Mouse (Mus musculus): ENCODE measurements around the gene Oit3. TPM values are rescaled to one million over a fixed set of nuclear protein-coding genes. Genes with fewer than 3 reads are reported as not detected.
"Not testable (repeated sequence)": the region's sequence is repeated elsewhere in the genome, so short reads cannot be mapped to it uniquely, and the experiment has no call there.

Oit3 gene
- polyA plus RNA-seq, 1 experiment from 2014 or later = 0.67 TPM

DNA sequence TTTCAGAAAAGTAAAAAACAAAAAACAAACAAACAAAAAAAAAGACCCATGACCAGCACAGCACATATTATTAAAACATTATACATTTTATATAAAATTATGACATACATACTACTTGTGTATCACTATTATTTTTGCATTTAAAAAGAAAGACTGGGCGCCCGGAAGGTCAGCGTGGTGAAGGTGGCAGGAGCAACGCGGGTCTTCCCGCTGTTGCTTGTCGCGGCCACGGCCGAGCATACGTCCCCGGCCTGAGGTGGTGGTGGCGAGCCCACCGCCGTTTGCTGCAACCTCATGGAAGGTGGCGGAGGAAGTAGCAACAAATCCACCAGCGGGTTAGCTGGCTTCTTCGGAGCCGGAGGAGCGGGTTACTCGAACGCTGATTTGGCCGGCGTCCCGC lies 46.1 kb downstream of the Oit3 start, which contains the start of gene Gm10273:
TSS of gene Gm10273 (plus strand) at position 172 of the 400 bp plus-strand sequence.
- not testable (repeated sequence) for H3K9ac ChIP-seq; ATAC-seq (ENCODE audit: insufficient number of reproducible peaks, insufficient read depth, low FRiP score, low TSS enrichment, low read depth); H3K27me3 ChIP-seq; H3K4me1 ChIP-seq; H3K36me3 ChIP-seq; H3K9me3 ChIP-seq; H3K4me3 ChIP-seq; H3K4me2 ChIP-seq; H3K27ac ChIP-seq
- 95% methylated on average over 12 of the region's 25 CpGs for WGBS

GRCm38 (mm10) chr10:59391907-59392306 lies 49.7 kb downstream of the Oit3 start:
- WGBS = 73% methylated on average over 4 of the region's 4 CpGs
- H3K4me1 ChIP-seq = no peaks in the 10 kb centered on the region

DNA sequence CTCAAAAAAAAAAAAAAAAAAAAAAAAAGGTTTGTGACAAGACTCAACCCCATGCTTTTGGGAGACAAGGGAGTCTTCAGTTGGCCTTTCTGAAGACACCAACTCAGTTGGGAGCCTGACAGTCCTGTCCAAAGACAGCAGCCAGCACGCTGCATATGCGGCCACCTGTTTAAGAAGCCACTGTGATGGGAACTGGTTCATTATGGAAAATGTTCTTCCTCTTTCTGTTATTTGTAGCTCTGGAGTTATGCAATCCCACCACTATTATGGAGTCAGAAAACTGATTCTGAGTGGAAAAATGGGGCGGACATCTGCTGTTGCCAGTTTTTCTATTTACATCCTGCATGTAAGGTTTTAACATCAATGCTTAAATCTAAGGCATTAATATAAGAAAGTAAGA lies 51.9 kb downstream of the Oit3 start:
- ATAC-seq (ENCODE audit: insufficient number of reproducible peaks, insufficient read depth, low FRiP score, low TSS enrichment, low read depth) = no peak
- 97% methylated on average over 3 of the region's 3 CpGs for WGBS
- no peak overlapping the region for H3K4me2 ChIP-seq
- no peaks in the 10 kb centered on the region for H3K36me3 ChIP-seq
- peaks cover 14% of the 10 kb centered on the region for H3K9me3 ChIP-seq
- no peaks in the 10 kb centered on the region for H3K27me3 ChIP-seq
- H3K4me3 ChIP-seq = no peak overlapping the region
- no peak overlapping the region for H3K27ac ChIP-seq
- no peaks in the 10 kb centered on the region for H3K4me1 ChIP-seq
- no peak overlapping the region for H3K9ac ChIP-seq

More at GRCm38 (mm10) chr10:59391907-59392306, 49.7 kb downstream of the Oit3 start:
- Histone ChIP-seq H3K27ac (no peak overlapping the region), H3K9ac (no peak overlapping the region), H3K36me3 (no peaks in the 10 kb centered on the region), H3K4me2 (no peak overlapping the region), H3K27me3 (no peaks in the 10 kb centered on the region), H3K4me3 (no peak overlapping the region), H3K9me3 (peaks cover 14% of the 10 kb centered on the region)
- ATAC-seq (ENCODE audit: insufficient number of reproducible peaks, insufficient read depth, low FRiP score, low TSS enrichment, low read depth) = no peak

- WGBS = 90% methylated on average over 8 of the region's 8 CpGs
- H3K36me3 ChIP-seq = no peaks in the 10 kb centered on the region
- no peak for ATAC-seq (ENCODE audit: insufficient number of reproducible peaks, insufficient read depth, low FRiP score, low TSS enrichment, low read depth)
These were observed 54.6 kb downstream of the Oit3 start for GRCm38 (mm10) chr10:59386951-59387350.

DNA sequence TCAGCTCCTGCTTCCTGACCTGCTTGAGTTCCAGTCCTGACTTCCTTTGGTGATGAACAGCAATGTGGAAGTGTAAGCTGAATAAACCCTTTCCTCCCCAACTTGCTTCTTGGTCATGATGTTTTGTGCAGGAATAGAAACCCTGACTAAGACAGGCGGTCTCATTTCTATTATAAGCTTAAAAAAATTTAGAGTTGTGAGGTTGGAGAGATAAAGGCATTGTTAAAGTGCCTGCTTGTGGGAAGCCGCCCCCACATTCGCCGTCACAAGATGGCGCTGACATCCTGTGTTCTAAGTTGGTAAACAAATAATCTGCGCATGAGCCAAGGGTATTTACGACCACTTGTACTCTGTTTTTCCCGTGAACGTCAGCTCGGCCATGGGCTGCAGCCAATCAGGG lies 60.0 kb downstream of the Oit3 start:
- H3K4me2 ChIP-seq; H3K4me1 ChIP-seq; H3K36me3 ChIP-seq; H3K4me3 ChIP-seq; H3K9me3 ChIP-seq; H3K9ac ChIP-seq; H3K27ac ChIP-seq; ATAC-seq (ENCODE audit: insufficient number of reproducible peaks, insufficient read depth, low FRiP score, low TSS enrichment, low read depth); H3K27me3 ChIP-seq: not testable (repeated sequence)
- 85% methylated on average over 7 of the region's 10 CpGs for WGBS

More at GRCm38 (mm10) chr10:59386951-59387350, 54.6 kb downstream of the Oit3 start:
- Histone ChIP-seq H3K4me2 (no peak overlapping the region), H3K4me3 (no peak overlapping the region), H3K9me3 (peaks cover 14% of the 10 kb centered on the region), H3K4me1 (no peaks in the 10 kb centered on the region), H3K27ac (no peak overlapping the region), H3K27me3 (no peaks in the 10 kb centered on the region), H3K9ac (no peak overlapping the region)

- ATAC-seq (ENCODE audit: insufficient number of reproducible peaks, insufficient read depth, low FRiP score, low TSS enrichment, low read depth) = 0 out of 2 replicates have a peak, but pooled peaks have one; percentile 20
- Histone ChIP-seq H3K4me2 (no peak overlapping the region), H3K36me3 (no peaks in the 10 kb centered on the region), H3K27me3 (no peaks in the 10 kb centered on the region), H3K9me3 (no peaks in the 10 kb centered on the region), H3K4me3 (no peak overlapping the region), H3K9ac (no peak overlapping the region), H3K4me1 (peaks cover 2% of the 10 kb centered on the region; the same call in 1 of the 2 replicates), H3K27ac (no peak overlapping the region)
- WGBS = 51% methylated on average over 2 of the region's 2 CpGs
These were observed 61.2 kb downstream of the Oit3 start for GRCm38 (mm10) chr10:59380411-59380821.

DNA sequence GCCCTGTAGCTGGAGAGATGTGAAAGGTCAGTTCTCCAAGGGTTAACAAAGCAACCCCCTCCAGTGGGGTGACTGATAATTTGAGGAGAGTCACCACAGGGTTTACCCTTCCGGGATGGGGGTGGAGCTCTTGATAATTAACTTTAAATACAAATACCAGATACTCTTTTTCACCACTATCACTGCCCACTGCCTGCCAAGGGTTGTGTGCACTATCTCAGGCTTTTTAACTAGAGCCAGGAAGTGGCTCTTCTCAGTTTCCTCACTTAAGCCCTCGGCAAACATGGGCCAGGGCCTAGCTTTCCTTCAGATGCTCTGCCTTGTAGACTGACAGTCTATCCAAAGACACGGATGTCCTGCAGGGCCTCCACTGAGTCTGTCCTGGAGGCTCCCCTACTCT lies 61.7 kb downstream of the Oit3 start:
- Histone ChIP-seq H3K4me1 (peaks cover 2% of the 10 kb centered on the region; the same call in 1 of the 2 replicates), H3K27me3 (no peaks in the 10 kb centered on the region), H3K4me3 (no peak overlapping the region), H3K4me2 (no peak overlapping the region), H3K36me3 (0 out of 2 replicates have a peak, but pooled peaks cover 1% of the 10 kb centered on the region), H3K9ac (no peak overlapping the region), H3K9me3 (no peaks in the 10 kb centered on the region), H3K27ac (no peak overlapping the region)
- no peak for ATAC-seq (ENCODE audit: insufficient number of reproducible peaks, insufficient read depth, low FRiP score, low TSS enrichment, low read depth)
- 33% methylated on average over 3 of the region's 3 CpGs for WGBS

DNA sequence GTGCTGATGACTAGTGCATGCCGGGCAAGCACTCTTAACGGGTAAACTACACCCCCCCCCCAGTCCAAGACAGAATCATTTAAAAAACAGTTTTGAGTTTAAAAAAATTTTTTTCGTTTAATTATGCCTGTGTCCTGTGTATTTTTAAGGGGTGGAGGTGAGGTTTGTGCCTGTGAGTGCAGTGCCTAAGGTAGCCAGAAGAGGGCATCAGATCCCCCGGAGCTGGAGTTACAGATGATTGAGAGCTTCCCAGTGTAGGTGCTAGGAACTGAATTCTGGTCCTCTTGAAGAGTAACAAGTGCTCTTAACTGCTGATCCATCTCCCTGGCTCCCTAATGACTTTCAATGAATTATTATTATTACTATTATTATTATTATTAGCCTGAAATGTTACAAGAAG lies 62.9 kb downstream of the Oit3 start:
- 93% methylated on average over 4 of the region's 4 CpGs for WGBS
- no peak overlapping the region for H3K4me2 ChIP-seq
- no peak for ATAC-seq (ENCODE audit: insufficient number of reproducible peaks, insufficient read depth, low FRiP score, low TSS enrichment, low read depth)
- H3K27me3 ChIP-seq = no peaks in the 10 kb centered on the region
- H3K4me1 ChIP-seq = peaks cover 2% of the 10 kb centered on the region; the same call in 1 of the 2 replicates
- H3K27ac ChIP-seq = no peak overlapping the region
- H3K36me3 ChIP-seq = peaks cover 12% of the 10 kb centered on the region
- H3K9me3 ChIP-seq = no peaks in the 10 kb centered on the region
- H3K9ac ChIP-seq = no peak overlapping the region
- H3K4me3 ChIP-seq = no peak overlapping the region

DNA sequence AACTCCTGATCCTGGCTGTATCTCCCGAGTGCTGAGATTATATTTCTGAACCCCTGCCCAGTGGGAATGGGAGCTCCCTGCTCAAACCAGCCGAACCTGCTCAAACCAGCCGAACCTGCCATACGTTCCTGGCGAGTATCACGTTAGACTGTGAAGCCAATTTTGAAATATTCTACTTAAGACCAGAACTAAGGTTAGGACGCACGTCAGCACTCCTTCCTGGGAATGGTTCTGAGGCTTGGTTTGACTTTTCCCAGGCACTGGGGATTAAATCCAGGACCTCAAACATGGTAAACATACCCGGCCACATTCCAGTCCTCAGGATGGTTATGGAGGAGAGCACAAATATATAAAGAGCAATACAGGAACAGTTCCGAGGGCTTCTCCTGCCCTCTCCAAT lies 63.7 kb downstream of the Oit3 start:
- H3K4me2 ChIP-seq = no peak overlapping the region

More for the DNA sequence above, 63.7 kb downstream of the Oit3 start:
- H3K27me3 ChIP-seq = no peaks in the 10 kb centered on the region
- ATAC-seq (ENCODE audit: insufficient number of reproducible peaks, insufficient read depth, low FRiP score, low TSS enrichment, low read depth) = no peak
- no peaks in the 10 kb centered on the region for H3K9me3 ChIP-seq
- H3K36me3 ChIP-seq = peaks cover 20% of the 10 kb centered on the region
- no peak overlapping the region for H3K9ac ChIP-seq
- 77% methylated on average over 10 of the region's 10 CpGs for WGBS
- H3K27ac ChIP-seq = no peak overlapping the region
- no peak overlapping the region for H3K4me3 ChIP-seq
- H3K4me1 ChIP-seq = peaks cover 2% of the 10 kb centered on the region; the same call in 1 of the 2 replicates

Other genes starting within 250 kb of the Oit3 start
- 42.7 and 43.4 TPM in 2 replicates for gene Sept10, start 219.9 kb downstream of the Oit3 start, polyA plus RNA-seq (2015; fragmentation: Nextera tagmentation; extraction: Ambion mirVana)
- 13.0 and 13.6 TPM in 2 replicates for gene Sowahc, start 219.8 kb downstream of the Oit3 start, polyA plus RNA-seq (2015; fragmentation: Nextera tagmentation; extraction: Ambion mirVana)
- gene P4ha1, start 118.5 kb downstream of the Oit3 start, polyA plus RNA-seq (2015; fragmentation: Nextera tagmentation; extraction: Ambion mirVana) = 76.2 and 91.3 TPM in 2 replicates
- 2.8 and 15.0 TPM in 2 replicates for gene Gm10273, start 46.1 kb downstream of the Oit3 start, polyA plus RNA-seq (2015; fragmentation: Nextera tagmentation; extraction: Ambion mirVana)
- gene Pla2g12b, start 38.1 kb downstream of the Oit3 start, polyA plus RNA-seq (2015; fragmentation: Nextera tagmentation; extraction: Ambion mirVana) = 0.65 TPM in 1 of 2 replicates, not detected in the other
- not detected in 2 replicates for gene Gm10322, start 174.3 kb upstream of the Oit3 start, polyA plus RNA-seq (2015; fragmentation: Nextera tagmentation; extraction: Ambion mirVana)
- gene Mcu, start 174.9 kb upstream of the Oit3 start, polyA plus RNA-seq (2015; fragmentation: Nextera tagmentation; extraction: Ambion mirVana) = 30.1 and 31.3 TPM in 2 replicates

All from embryonic facial prominence, embryonic 13.5 days (tissue).